Mouse (Mus musculus) kidney, postnatal 0 days (tissue): Measurements from ENCODE around the gene Rnf146. TPM values are rescaled to one million over a fixed set of nuclear protein-coding genes. Genes with fewer than 3 reads are reported as not detected.

ENCODE experiments used
- ATAC-seq: fragments of 200-750 bp; cut with Nextera tagmentation; replicated peaks from 2 replicates; pipeline ENCODE4 v1.8.0; 2017; ENCODE audit warnings: low read depth, moderate number of reproducible peaks, moderate TSS enrichment, moderate library complexity; ENCODE audit not compliant: low FRiP score
- DNase-seq: peaks from one replicate; pipeline ENCODE4 v3.0.0-alpha.2; 2016; ENCODE audit warnings: low spot score
- H3K27ac ChIP-seq: fragments of 300-500 bp; sonication (generic); 2 replicates; pipeline ENCODE4 v1.5.1; 2014; ENCODE audit warnings: mild to moderate bottlenecking
- H3K27me3 ChIP-seq: fragments of 300-500 bp; sonication (generic); 2 replicates; pipeline ENCODE4 v1.6.1; 2014; ENCODE audit warnings: low read length, mixed read lengths; ENCODE audit not compliant: insufficient read depth
- H3K36me3 ChIP-seq: fragments of 300-500 bp; sonication (generic); 2 replicates; pipeline ENCODE4 v1.6.1; 2014; ENCODE audit warnings: low read length, mixed read lengths; ENCODE audit not compliant: insufficient read depth
- H3K4me1 ChIP-seq: fragments of 300-500 bp; sonication (generic); replicated peaks from 2 replicates; pipeline ENCODE4 v1.6.1; 2014; ENCODE audit warnings: antibody characterized with exemption, low read length, mixed read lengths; ENCODE audit not compliant: insufficient read depth
- H3K4me2 ChIP-seq: fragments of 300-500 bp; sonication (generic); 2 replicates; pipeline ENCODE4 v1.6.1; 2014; ENCODE audit warnings: mild to moderate bottlenecking, low read length, moderate library complexity, mixed read lengths
- H3K4me3 ChIP-seq: fragments of 300-500 bp; sonication (generic); replicated peaks from 2 replicates; pipeline ENCODE4 v1.5.1; 2014; ENCODE audit warnings: low read depth, low read length
- H3K9ac ChIP-seq: fragments of 300-500 bp; sonication (generic); 2 replicates; pipeline ENCODE4 v1.6.1; 2014; ENCODE audit warnings: low read depth, low read length
- H3K9me3 ChIP-seq: fragments of 300-500 bp; sonication (generic); replicated peaks from 2 replicates; pipeline ENCODE4 v1.6.1; 2016; ENCODE audit warnings: low read length, inconsistent platforms, mixed read lengths
- CTCF ChIP-seq: IDR thresholded peaks from 2 replicates; pipeline ENCODE4 v1.5.1; 2016; ENCODE audit warnings: antibody characterized with exemption, low read depth, mild to moderate bottlenecking, moderate library complexity
- WGBS: fragments of 180-500 bp; shearing (Covaris S2); extraction: QIAGEN DNeasy Blood & Tissue Kit; methylation state at CpG from one replicate; pipeline ENCODE4 v1.1.7; 2014; 5-methylcytosine and 5-hydroxymethylcytosine counted together
- polyA plus RNA-seq: library from polyadenylated mRNA; unstranded; fragments of >200 nt; fragmentation: Nextera tagmentation; extraction: Ambion mirVana; gene quantifications from 2 replicates; pipeline ENCODE4 v1.2.1, GENCODE M21; 2015

The Rnf146 gene
- polyA plus RNA-seq, 1 experiment from 2014 or later = 43.9 TPM

DNA sequence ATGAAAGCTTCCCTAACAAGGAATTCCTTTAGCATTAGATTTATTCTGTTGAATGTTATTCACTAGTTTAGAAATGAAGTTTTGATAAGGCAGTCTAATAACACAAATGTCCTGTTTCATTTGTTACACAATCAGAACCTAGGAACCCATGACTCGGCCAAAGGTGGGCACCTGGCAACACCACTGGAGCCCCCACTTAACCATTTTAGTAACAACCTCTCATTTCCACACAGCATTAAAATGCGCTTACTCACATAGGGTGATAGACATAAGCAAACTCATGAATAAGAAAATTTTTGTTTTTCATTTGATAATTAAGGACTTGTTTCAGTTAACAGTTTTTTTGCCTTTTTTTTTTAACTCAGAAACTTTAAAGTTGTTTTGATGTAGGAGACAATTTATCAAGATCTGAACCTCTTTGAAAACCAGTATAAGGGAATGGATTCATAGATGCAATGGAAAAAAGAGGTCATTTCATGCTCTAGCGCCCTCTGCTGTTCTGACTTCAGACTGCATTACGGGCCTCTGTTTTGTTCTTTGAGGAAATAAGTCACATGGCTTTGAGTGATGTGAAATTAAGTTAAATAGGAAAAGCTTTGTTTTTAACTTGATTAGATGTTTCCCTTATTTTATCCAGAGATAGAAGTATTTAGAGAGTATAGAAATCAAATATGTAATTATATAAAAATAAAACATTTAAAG is 23.7 kb downstream of the Rnf146 start:
- no peak for ATAC-seq
- peak; percentile 79 for TF ChIP-seq CTCF
- WGBS = 51% methylated on average over 4 of the region's 4 CpGs

DNA sequence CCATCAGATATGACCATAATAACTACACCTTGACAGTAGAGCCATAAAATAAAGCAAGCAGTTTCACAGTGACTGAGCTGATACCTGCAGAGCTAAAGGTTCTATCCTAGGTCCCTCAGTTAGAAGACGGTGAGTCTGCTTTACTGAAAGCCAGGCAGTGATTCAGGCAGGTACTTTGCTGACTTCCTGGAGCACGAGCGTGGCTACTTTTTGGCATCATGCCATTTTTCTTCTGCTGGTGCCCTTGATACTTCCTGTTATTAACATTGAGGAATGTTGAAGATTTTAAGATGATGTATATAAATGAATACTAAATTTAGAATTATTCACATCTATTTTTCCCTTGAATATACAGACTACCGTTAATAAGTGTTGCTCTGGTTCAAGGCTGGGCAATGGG is 28.4 kb downstream of the Rnf146 start:
- no peak for TF ChIP-seq CTCF
- Histone ChIP-seq H3K9ac (no peak overlapping the region), H3K4me2 (no peak overlapping the region), H3K9me3 (no peaks in the 10 kb centered on the region), H3K27ac (no peak overlapping the region), H3K27me3 (no peaks in the 10 kb centered on the region), H3K4me1 (no peaks in the 10 kb centered on the region), H3K4me3 (no peak overlapping the region), H3K36me3 (0 out of 2 replicates have a peak, but pooled peaks cover 2% of the 10 kb centered on the region)
- ATAC-seq (no peak), DNase-seq (no peak)
- 48% methylated on average over 4 of the region's 4 CpGs for WGBS

More for the DNA sequence above, 23.7 kb downstream of the Rnf146 start:
- H3K27ac ChIP-seq = no peak overlapping the region
- no peaks in the 10 kb centered on the region for H3K4me1 ChIP-seq
- no peak overlapping the region for H3K4me2 ChIP-seq
- DNase-seq = peak; percentile 73
- H3K9me3 ChIP-seq = no peaks in the 10 kb centered on the region
- H3K4me3 ChIP-seq = no peak overlapping the region
- H3K36me3 ChIP-seq = 0 out of 2 replicates have a peak, but pooled peaks cover 2% of the 10 kb centered on the region
- no peak overlapping the region for H3K9ac ChIP-seq
- no peaks in the 10 kb centered on the region for H3K27me3 ChIP-seq

DNA sequence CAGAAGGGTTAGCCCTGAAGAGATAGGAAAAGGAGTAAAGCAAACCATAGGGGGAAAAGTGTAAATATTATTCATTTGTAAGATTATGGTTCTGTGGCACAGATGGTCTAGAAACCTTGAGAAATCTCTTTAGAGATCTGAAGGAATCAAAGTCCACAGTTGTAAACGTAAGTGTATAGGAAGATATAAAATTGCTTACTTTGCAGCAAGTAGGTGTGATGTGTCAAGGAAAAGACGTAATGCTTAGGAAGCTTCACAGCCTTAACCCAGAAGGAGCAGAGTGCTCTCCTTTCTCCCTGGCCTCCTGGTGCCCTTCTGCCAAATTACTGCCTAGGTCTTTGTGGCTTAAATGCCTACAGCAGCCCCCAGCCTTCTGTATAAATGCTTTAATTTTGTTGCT is 37.4 kb downstream of the Rnf146 start:
- H3K27ac ChIP-seq = no peak overlapping the region
- H3K4me3 ChIP-seq = no peak overlapping the region
- no peak for TF ChIP-seq CTCF
- no peak overlapping the region for H3K4me2 ChIP-seq
- no peaks in the 10 kb centered on the region for H3K36me3 ChIP-seq
- ATAC-seq = no peak
- H3K9ac ChIP-seq = no peak overlapping the region
- no peaks in the 10 kb centered on the region for H3K27me3 ChIP-seq
- DNase-seq = no peak
- 87% methylated on average over 2 of the region's 2 CpGs for WGBS
- H3K4me1 ChIP-seq = no peaks in the 10 kb centered on the region
- H3K9me3 ChIP-seq = no peaks in the 10 kb centered on the region

DNA sequence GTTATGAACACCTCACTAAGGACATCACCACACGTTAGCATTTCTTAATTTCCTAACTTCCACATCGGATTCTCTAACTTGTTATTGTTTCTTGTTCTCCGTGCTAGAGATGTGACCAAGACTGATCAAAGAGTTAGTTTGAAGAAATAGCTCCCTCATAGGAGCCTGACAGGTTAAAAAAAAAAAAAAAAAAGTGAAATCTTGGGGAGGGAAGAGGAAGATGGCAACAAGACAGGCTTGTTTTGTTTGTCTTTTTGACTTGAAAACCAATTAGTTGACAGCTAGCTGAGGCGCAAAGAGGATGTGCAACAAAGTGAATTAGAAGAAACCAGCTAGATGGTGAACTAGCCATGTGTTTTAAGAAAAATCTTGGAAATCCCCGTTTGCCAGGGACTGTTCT is 48.3 kb downstream of the Rnf146 start:
- H3K9me3 ChIP-seq = no peaks in the 10 kb centered on the region
- H3K27me3 ChIP-seq = no peaks in the 10 kb centered on the region
- no peak for DNase-seq
- no peaks in the 10 kb centered on the region for H3K4me1 ChIP-seq
- H3K36me3 ChIP-seq = no peaks in the 10 kb centered on the region
- H3K27ac ChIP-seq = no peak overlapping the region
- no peak overlapping the region for H3K9ac ChIP-seq
- peak overlapping the region; percentile 63 for H3K4me2 ChIP-seq
- TF ChIP-seq CTCF = no peak
- WGBS = 20% methylated on average over 5 of the region's 5 CpGs
- H3K4me3 ChIP-seq = peak overlapping the region; percentile 69
- ATAC-seq = no peak

DNA sequence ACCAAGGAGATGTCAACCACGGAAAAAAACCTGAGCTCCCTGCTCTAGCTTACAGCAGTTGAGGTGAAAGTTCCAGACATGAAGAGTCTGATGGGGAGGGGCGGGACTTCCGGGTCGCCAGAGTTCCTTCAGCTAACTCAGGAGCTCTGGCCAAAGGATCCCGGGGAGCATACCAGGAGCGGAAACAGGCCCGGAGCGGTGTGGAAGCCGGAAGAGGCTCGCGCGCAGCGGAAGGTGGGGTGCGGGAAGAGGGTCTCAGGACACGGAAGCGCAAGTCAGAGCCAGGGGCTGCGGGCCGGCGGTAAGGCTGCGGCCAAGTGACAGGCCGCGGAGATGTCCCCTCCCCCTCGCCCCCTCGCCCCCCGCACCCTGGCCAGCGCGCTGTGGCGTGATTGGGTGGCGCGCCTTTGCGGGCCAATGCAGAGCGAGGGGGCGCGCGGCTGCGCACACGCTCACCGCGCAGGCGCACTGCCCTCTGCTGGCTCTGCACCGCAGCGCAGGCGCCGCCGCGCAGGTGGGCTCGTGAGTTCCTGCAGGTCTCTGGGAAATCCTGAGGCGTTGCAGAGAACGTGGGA is 49.1 kb downstream of the Rnf146 start, which contains the start of gene Echdc1:
Gene Echdc1 (plus strand): TSS at position 103 of the 575 bp plus-strand sequence.
- TF ChIP-seq CTCF = peak; percentile 84
- no peaks in the 10 kb centered on the region for H3K4me1 ChIP-seq
- H3K36me3 ChIP-seq = no peaks in the 10 kb centered on the region
- no peaks in the 10 kb centered on the region for H3K27me3 ChIP-seq
- H3K9ac ChIP-seq = peak within 1 kb of the TSS; percentile 74
- H3K9me3 ChIP-seq = no peaks in the 10 kb centered on the region
- H3K4me3 ChIP-seq = peak within 1 kb of the TSS; percentile 69
- H3K4me2 ChIP-seq = peak within 1 kb of the TSS; percentile 63
- peak; percentile 93 for DNase-seq
- peak; percentile 99 for ATAC-seq
- under 1% methylated on average over 43 of the region's 49 CpGs for WGBS
- peak within 1 kb of the TSS; percentile 88 for H3K27ac ChIP-seq

DNA sequence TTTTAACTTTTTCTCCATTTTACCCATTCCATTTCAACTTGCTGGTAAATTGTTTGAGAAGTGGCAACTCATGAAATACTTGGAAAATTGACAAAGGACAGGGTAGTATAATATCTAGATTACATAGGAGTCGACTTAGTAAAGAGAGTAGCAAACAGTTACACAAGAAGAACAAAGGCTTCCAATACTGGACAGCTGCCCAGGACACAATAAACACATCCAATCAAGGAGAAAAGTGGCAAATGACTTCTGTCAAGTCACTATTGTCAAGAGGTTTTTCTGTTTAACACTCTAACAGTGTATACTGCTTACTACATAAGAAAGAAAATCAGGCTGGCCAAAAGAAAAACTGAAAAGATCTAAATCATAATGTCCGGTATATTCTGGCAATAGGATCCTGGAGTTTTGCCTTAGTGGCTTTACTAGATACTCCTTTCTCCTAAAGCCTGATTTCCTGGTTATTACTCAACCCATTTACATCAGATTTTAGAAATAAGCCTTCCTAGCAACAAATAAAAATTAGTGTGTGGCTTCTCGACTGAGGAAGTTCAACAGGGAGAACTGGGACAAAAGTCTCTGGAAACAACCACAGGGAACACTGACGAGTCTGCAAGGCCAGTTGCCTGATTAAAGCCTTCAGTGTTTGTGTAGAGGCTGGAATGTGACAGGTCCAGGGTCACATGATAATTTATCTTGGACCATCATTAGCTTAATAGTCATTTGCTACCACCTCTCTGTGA is 50.6 kb downstream of the Rnf146 start:
- 54% methylated on average over 4 of the region's 4 CpGs for WGBS
- no peak overlapping the region for H3K4me2 ChIP-seq
- no peak for TF ChIP-seq CTCF

More for the DNA sequence above, 50.6 kb downstream of the Rnf146 start:
- DNase-seq = no peak
- H3K27ac ChIP-seq = no peak overlapping the region
- ATAC-seq = no peak
- no peaks in the 10 kb centered on the region for H3K4me1 ChIP-seq
- H3K27me3 ChIP-seq = no peaks in the 10 kb centered on the region
- H3K36me3 ChIP-seq = no peaks in the 10 kb centered on the region
- no peak overlapping the region for H3K9ac ChIP-seq
- H3K9me3 ChIP-seq = no peaks in the 10 kb centered on the region
- H3K4me3 ChIP-seq = no peak overlapping the region
